Mouse (Mus musculus) central nervous system, embryonic 14 days (tissue): ENCODE data around the gene Myo1b. TPM values are rescaled to one million over a fixed set of nuclear protein-coding genes. Genes with fewer than 3 reads are reported as not detected.

Experiments used
- polyA plus RNA-seq: library from polyadenylated mRNA; depleted of rRNA; stranded (reverse); fragments of >200 nt; gene quantifications from 2 replicates; pipeline ENCODE4 v1.2.3, GENCODE M21; 2012; rRNA removed

Myo1b gene
- polyA plus RNA-seq = 58.7 and 68.9 TPM in 2 replicates

DNA sequence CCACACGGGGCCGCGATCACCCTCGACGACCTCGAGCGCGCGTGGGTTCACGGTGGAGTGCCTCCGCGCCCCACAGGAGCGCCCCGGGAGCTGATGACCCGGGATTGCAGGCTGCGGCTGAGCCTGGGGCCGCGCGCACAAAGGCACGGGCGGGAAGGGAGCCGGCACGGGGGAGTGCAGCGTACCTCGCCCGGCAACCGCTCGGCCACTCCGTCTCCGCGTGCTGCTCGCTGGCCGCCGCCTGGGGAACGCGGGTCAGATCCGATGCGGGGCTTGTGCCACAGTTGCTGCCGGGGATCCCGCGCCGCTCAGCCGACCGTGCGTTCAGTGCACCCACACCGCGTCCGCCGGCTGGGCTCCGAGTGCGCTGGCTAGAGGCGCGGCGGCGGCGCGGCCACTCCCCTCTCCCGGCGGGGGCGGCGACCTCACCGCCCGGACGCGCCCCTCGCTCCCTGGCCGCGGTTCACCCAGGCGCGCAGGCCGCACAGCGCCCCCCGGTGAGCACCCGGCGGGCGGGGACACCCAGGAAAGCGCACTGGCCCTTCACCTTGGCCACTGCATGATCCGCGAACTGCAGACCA lies at the start of gene Myo1b:
Myo1b (minus strand) TSS at position 496 of the 581 bp plus-strand sequence.

Other genes with a start within 250 kb of the Myo1b start
- 0.51 and 0.68 TPM in 2 replicates for gene Stat4, start 71.1 kb upstream of the Myo1b start, polyA plus RNA-seq
- 12.5 and 16.5 TPM in 2 replicates for gene Stat1, start 203.4 kb upstream of the Myo1b start, polyA plus RNA-seq